Mouse (Mus musculus) R1 (cell line): ENCODE results near the gene Cox4i2.
A peak's percentile ranks its signal among the peaks of the same experiment; 100 is the strongest.

Source experiments
- DNase-seq: peaks from one replicate; pipeline ENCODE4 v3.0.0-alpha.2; 2018; ENCODE audit warnings: low read depth, low spot score

Cox4i2 gene

GRCm38 (mm10) chr2:152799954-152800761 is 46.2 kb downstream of the Cox4i2 start:
- DNase-seq: no peak

GRCm38 (mm10) chr2:152800762-152801113 is 46.8 kb downstream of the Cox4i2 start:
- DNase-seq: no peak

- no peak for DNase-seq
Observed at GRCm38 (mm10) chr2:152802303-152802702, 48.3 kb downstream of the Cox4i2 start.

- DNase-seq: no peak
Observed at GRCm38 (mm10) chr2:152803081-152803480, 49.1 kb downstream of the Cox4i2 start.

GRCm38 (mm10) chr2:152804408-152805110 is 50.6 kb downstream of the Cox4i2 start:
- peak; percentile 96 for DNase-seq

GRCm38 (mm10) chr2:152805111-152805490 is 51.1 kb downstream of the Cox4i2 start:
- no peak for DNase-seq

- DNase-seq: no peak
Observed at GRCm38 (mm10) chr2:152806037-152806436, 52.1 kb downstream of the Cox4i2 start.

GRCm38 (mm10) chr2:152808178-152808577 is 54.2 kb downstream of the Cox4i2 start:
- no peak for DNase-seq

GRCm38 (mm10) chr2:152810158-152810941 is 56.4 kb downstream of the Cox4i2 start:
- no peak for DNase-seq

- DNase-seq: no peak
Observed at GRCm38 (mm10) chr2:152811336-152812165, 57.6 kb downstream of the Cox4i2 start.

GRCm38 (mm10) chr2:152813232-152813631 is 59.3 kb downstream of the Cox4i2 start:
- no peak for DNase-seq

- DNase-seq: no peak
Observed at GRCm38 (mm10) chr2:152814213-152814874, 60.4 kb downstream of the Cox4i2 start.
